Mouse (Mus musculus): ENCODE results near the gene Slc37a4.
"Not testable (repeated sequence)": the region's sequence is repeated elsewhere in the genome, so short reads cannot be mapped to it uniquely, and the experiment has no call there.

Gene Slc37a4

DNA sequence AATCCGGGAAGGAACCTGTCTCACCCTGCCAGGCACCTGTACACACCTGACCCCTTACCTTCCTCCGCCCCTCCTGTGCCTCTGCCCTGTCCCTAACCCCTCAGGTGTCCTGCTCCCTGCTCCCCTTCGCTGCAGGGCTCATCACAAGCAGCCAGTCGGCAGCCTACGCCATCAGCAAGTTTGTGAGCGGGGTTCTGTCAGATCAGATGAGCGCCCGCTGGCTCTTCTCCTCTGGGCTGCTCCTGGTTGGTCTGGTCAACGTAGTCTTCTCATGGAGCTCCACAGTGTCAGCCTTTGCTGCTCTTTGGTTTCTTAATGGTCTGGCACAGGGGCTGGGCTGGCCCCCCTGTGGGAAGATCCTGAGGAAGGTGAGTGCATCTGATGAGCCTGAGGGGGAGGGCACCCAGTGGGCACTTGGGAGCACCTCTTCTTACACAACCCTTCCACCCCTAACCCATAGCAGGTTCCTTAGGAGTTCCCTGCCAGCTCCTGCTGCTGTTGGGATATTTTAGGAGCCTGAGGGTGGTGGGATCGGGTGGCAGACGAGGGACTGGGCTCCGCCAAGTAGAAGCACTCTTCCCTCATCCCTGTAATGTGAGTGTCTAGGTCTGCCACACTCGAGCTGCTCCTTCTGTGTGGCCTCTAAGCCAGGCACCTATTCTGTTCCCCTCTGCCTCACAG is 2.6 kb downstream of the Slc37a4 start:
- no peak for DNase-seq

DNA sequence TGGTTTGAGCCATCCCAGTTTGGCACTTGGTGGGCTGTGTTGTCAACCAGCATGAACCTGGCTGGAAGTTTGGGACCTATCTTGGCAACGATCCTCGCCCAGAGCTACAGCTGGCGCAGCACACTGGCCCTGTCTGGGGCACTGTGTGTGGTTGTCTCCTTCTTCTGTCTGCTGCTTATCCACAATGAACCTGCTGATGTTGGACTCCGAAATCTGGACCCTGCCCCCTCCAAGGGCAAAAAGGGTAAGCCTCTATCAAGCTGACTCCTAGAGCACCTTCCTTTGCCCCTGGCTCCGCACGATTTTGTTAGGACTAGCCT is 3.1 kb downstream of the Slc37a4 start:
- DNase-seq, result no peak

DNA sequence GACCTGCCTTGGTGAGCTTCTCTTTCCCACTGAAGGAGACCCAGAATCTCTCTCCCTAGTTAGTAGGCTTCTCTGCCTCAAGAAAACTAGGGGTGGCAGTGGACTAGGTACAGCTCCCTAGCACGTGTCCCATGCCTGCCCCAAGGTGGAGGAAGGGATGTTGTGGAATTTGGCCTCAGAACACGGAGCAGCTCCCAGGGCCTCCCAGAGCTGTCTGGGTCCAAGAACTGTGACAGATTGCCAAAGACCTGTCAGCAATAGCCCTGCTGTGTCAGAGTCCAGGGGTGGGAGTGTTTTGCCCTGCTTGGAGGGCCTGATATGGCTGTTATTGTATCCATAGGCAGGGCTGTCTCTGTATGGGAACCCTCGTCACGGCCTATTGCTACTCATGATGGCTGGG is 4.4 kb downstream of the Slc37a4 start:
- DNase-seq, result no peak

DNA sequence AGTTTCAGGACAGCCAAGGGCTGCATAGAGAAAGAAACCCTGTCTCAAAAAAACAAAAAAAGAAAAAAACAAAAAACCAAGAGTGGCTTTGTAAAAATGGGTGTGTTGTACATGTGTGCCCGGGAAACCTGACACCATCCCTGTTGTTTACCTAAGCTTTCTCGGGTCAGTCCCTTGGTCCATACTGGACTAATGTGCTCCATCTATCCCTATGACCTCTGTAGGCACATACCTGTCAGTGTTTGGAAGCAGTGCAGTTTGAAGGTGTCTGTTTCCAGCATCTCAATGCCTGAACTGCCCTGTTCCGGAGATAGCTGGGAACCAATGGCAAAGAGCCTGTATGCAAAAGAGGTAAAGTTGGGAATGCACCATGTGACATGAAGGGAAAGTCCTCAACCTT is 8.4 kb downstream of the Slc37a4 start:
- no peak for DNase-seq

DNA sequence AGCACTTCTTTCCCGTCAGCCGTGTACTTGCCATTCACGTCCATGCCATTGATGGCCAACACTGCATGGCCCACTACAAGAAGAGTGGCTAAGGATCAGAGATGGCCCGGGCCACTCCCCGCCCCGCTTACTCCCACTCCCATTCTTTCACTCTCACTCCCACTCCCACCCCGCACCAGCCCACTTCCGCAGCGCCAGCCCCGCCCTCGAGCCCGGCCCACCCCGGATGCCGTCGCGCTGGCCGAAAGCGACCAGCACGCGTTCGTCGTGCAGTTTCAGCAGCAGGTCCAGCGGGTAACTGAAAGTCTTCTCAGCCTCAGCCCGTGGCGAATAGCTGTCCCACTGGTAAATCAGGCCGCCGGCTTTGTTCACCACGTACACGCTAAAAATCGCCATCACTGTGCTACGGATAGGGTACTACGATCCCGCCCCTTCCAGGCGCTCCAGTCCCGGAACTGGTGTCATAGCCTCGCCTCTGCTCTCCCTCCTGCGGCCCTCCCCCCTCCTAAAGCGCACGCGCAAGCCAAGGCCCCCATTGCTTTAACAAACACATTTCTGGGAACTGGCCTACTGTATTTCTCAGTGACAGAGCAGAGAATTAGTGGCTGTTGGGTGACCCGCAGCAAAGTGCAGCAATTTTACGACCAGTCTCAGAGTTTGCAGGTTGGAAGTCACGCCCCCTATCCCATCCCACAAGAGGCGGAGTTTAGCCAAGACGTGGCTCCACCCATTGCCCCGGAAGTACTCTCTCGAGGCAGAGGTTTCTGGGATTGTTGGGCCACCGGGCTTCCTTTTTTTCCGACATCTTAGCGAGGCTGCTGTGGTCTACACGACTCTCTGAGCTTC is 10.5 kb downstream of the Slc37a4 start, which contains the start of the genes Rps25 and Trappc4:
Gene Rps25, plus strand, starts transcription at position 234 of the 846 bp plus-strand sequence.
Gene Trappc4, minus strand, starts transcription at position 695 of the 846 bp plus-strand sequence.
- DNase-seq, result peak; percentile 91 to 93

DNA sequence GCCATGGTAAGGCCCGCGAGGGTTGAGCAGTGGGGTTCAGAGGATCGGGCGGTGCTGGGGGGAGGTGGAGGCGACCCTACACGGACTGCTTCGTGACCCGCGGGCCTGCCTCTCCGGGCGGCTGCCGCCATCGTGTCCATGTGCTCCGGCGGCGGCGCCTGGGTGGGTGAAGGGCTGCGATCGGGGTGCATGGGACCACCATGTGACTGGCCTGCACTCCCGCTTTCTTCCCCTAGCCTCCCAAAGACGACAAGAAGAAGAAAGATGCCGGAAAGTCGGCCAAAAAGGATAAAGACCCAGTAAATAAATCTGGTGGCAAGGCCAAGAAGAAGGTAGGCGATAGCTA is 11.1 kb downstream of the Slc37a4 start:
- no peak for DNase-seq

DNA sequence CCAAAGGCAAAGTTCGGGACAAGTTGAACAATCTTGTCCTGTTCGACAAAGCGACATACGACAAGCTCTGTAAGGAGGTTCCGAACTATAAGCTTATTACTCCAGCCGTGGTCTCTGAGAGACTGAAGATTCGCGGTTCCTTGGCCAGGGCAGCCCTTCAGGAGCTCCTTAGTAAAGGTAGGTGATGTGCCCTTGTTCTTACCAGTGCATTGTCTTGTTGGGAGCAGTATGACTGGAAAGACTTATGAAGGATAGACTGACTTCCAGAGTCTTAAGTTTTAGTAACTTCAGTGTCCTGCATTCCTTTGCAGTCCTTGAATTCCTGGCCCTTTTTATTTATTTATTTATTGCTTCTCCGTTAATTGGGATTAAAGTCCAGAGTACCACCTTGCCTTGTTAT is 12.0 kb downstream of the Slc37a4 start:
- DNase-seq, result not testable (repeated sequence)

DNA sequence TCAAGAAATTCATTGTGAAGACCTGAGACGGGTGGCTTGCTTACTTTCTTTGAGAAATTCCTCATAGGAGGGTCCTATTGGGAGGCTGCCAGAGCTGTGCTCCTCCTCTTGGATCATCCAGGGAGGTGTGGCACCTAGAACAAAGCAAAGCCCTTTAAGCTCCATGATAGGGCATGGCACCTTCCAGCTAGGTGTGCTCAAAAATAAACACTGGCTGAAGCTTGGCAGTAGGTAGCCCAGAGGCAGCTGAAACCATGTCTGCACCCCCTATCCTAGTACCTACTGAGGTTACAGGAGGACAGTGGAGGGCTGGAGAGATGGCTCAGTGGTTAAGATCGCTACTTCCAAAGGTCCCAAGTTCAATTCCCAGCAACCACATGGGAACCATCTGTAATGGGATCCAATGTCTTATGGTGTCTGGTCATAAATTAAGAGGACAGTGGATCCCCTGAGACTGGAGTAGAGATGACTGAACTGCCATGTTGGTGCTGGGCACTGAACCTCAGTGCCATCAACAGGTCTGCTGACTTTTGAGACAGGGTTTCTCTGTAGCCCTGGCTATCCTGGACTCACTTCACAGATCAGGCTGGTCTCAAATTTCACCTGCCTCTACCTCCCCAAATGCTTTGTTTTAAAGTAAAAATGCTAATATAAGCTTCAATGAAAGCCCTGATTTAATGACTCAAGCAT is 14.1 kb downstream of the Slc37a4 start:
- DNase-seq, result no peak

DNA sequence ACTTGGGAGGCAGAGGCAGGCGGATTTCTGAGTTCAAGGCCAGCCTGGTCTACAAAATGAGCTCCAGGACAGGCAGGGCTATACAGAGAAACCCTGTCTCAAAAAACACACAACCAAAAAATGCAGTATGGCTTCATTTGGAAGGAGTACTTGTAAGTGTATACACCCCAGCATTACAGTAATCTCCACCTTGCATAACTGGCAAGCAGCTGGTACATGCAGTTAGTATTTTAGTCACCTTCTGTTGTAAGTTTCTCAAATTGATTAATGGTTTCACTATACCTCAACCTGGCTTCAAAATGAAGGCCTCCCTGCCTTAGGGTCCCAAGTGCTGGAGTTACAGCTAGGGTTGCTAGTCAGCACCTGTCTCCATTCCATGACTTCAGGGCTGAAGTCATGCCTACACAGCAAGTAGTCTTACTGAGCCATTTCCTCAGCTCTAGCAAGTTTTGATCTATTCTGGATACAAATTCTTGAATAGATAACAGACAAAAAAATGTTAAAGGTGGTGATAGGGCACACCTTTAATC is 15.0 kb downstream of the Slc37a4 start:
- no peak for DNase-seq

DNA sequence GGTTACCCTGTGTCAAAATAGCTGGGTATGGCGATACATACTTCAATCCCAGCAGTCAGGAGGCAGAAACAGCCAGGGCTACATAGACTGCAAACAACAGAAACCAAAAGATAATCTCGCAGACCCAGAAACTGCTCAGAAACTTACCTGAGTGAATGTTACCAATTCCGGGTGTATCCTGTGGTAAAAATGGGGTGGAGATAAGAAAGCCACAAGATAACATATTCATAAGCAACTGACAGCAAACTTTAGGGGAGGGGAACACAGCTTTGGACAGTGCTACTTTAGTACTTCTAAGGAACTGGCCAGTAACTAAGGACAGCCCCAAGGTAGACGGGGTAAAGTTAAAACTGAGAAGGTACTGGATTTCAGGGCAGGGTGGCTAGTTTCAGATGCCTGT is 15.7 kb downstream of the Slc37a4 start:
- no peak for DNase-seq

DNA sequence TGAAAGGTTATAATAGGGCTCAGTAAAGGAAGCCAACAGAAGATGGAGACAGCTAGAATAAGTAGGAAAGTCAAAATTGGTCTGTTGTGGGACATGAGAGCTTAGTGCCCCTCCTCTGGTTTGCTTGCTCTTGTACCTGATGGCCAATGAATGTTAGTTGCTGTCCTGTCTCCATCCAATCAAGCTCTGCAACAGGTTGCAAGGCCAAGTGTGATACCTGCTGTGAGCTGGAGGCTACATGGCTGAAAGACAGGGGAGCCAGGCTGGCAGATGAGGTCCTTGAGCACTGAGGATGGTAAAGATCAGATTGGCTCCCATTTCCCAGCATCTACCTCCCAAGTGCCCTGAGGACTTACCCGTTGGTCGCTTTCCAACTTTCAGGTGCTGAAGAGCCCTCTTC is 16.1 kb downstream of the Slc37a4 start:
- no peak for DNase-seq

DNA sequence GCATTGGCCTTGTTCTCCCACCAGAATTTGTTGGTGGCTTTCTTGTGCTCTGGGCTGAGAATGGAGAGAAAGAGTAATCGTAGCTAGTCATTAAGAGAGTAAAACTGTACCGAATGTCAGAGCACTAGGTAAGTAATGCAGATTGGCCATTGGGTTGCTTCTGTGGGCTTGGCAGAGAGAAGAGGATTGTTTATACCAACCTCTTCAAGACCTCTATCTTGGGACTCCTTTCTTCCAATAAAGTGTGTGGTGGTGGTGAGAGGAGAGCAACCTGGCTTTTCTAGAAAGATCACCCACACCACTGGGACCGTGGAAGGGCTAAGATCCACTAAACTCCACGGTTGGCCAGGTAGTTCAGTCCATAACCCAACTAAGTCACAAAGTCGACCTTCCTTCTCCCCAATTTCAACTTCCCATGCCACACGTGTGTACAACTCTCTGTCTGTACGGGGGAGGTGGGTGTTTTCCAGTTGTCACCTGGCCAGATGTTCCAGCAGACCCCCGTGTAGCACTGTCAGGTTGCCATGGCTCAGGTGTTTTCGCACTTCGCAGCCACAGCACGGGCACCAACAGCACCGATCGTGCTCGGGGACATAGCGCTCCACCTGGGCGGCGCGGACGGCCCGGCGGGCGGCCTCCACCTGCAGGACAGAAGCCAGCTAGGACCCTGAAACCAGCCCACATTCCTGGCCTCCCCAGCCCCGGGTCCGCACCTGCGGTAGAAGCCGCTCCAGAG is 20.7 kb downstream of the Slc37a4 start:
- DNase-seq, result no peak

DNA sequence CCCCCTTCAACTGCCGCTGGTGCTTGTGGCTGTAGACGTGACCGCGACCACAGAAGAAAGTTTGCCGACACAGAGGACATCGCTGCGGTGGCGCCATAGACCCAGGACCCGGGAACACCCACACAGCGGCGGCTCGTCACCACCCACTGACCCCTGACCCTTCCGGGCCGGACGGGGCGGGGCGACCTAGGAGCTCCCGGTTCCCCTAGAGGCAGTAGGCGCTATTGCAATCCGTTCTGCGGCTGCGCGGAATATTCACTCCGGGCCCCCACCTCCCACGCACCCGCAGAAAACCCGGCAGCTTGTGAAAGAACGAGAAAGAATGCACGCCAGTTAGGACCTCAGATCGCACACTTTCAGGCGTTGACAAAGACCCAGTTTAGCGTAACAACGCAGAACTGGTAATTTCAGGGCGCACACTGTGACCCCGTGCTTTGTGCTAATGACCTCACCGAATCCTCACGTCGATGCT is 21.3 kb downstream of the Slc37a4 start:
- peak; percentile 93 to 97 for DNase-seq

DNA sequence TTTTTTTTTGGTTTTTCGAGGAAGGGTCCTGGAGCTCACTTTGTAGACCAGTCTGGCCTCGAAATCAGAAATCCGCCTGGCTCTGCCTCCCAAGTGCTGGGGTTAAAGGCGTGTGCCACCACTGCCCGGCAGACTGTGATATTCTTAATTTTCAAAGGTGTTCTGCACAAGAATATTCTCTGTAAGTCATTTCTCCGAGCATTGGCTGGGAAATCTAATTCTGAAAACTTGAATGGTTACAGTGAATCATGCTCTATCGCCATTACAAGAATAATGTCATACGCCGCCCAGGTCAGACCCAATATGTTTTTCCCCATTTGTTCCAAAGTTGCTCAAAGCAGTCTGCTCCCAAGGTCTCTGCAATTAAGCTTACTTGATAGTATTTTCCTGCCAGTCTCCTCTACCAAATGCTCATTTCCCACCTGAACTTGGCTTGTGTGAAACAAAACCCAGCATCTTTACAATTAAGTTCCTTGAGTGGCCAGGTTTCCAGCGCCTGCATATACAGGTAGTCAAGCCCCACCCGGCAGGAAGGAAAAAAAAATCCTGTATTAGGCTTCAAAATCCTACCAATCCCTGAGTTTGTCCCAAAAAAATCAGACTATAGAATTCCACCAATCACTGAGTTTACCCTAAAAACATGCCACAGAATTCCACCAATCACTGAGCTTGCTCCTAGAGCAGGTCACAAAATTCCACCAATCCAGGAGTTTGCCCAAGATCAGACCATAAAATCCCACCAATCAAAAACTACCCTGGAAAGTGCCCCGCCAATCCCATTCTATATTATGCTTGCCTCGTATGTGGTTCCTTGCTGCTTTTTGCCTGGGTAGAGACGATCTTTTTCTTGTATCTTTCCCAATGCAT is 22.1 kb downstream of the Slc37a4 start, which contains the start of gene Ccdc84:
Gene Ccdc84, minus strand, starts transcription at position 51 of the 867 bp plus-strand sequence.
- peak in 1 of 2 experiments; percentile 16 for DNase-seq

DNA sequence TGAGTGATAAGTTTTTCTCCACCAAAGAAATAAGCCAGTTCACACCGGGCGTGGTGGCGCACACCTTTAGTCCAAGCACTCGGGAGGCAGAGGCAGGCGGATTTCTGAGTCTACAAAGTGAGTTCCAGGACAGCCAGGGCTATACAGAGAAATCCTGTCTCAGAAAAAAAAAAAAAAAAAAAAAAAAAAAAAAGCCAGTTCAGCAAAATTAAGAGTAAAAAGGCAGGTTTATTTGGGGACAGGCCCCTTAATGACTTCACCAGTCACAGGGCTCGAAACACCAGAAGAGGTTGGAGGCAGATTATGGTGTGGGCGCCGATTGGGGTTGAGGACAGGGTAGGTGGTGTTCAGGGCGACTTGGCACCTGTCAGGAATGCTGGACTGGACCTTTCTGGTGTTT is 23.1 kb downstream of the Slc37a4 start:
- not testable (repeated sequence) for DNase-seq

DNA sequence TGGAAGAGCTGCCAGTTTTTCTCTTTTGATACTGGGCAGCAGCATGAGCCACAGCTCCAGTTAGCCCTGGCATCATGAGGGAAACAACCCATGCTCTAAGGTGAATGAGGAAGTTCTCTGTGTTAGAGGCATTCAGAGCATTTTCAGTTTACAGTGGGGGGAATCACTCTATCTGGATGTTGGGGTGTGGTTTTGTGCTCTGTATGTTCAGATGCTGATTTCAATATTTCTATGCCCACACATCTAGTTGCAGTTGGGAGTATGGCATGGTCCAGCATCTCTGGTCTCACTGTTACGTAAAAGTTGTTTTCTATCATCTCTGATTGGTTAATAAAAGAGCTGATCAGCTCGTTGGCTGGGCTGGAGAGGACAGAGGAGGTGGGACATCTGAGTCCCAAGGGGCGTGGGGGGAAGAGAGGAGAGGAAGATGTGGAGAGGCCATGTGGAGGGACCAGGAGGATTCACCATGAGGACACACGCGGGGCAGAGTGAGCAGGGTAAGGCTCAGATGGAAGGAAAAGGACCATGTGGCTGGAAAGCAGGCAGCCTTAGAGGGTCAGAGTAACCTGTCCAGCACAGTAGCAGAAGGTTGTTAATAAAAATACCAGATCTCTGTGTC is 23.7 kb downstream of the Slc37a4 start:
- no peak for DNase-seq

DNA sequence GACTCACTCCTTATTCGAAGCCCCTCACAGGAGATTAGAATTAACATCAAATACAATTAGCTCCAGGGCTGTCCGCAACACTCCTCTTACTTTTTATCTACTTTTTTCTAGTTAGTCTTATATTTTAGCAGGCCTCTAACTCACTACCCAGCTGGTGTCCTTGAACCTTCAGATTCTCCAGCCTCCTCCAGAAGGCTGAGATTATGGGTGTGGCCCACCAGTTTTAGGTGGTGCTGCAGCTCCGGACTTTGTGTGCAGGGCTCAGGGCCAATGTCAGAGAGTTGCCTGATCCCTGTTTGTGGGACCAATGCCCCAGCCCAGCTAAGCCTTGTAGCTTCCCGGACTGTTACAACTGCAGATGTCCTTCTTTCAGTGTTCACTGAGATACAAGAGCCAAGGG is 26.9 kb downstream of the Slc37a4 start:
- no peak for DNase-seq

DNA sequence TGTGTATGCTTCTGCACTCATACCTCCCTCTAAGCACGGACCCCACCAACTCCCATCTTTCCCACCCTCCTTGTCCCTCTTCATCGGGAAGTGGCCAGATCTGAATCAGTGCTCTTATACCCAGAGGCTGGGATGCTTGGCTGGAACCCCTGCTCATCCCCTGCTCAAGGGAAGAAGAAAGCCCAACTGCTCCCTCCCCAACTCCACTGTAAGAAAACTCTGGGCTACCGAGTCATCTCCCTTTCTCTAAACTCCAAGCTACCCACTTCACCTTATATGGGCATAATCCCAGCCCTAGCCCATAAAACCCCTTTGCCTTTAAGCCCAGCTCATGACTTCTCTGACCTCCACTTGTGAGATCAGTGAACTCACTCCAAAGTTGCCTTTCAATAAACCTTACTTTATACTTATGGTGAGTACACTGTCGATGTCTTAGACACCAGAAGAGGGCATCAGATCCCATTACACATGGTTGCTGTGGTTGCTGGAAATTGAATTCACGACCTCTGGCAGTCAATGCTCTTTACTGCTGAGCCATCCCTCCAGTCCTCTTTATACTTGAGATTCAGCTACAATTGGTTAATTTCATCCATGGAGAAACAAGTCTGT is 36.0 kb downstream of the Slc37a4 start:
- no peak for DNase-seq

DNA sequence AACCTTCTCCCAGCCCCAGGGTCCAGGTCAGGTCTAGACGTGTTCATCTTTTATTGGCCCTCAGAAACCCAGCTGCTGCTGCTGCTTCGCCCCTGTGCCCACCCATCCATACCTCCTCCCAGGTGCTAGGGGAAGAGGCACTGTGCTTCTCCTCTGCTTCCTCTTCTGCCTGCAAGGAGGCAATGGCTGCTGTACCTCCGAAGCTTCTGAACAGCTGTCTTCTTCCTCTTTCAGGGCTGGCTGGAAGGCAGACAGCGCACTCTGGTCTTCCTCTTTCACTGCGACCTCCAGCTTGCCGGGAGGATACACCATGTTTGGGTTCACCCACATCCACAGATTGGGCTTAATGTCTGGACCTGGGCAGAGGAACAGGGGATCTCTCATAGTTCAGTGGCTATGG is 39.1 kb downstream of the Slc37a4 start:
- no peak for DNase-seq

DNA sequence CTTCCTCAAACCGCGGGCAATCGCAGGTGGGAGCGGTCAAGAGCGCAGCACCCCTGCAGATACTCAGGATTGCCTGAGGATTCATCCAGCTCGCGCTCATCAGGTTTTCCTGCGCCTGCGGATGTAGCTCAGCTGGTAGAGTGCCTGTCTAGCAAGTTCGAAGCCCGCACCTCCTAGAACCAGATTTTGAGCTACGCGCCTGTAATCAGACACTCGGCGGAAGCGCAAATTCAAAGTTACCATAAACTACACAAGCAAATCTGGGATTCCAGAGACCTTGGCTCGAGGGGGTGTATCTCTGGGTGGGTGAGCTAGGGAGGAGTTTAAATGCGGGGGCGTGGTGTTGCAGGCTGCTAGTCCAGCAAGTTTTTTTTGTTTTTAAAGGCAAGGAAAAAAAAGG is 44.3 kb downstream of the Slc37a4 start, which contains the start of gene Foxr1:
Gene Foxr1, minus strand, starts transcription at position 176 of the 400 bp plus-strand sequence.
- DNase-seq, result no peak
